ENCODE assay signal across 22 mouse cellular contexts in genomic region chr19:4330603-4331002, GRCm38 (mm10). TPM values are rescaled to one million over a fixed set of nuclear protein-coding genes. Genes with fewer than 3 reads are reported as not detected.
DNase-seq lines count a peak whose midpoint lies in the region; ATAC-seq and TF ChIP-seq lines count a peak whose summit lies in the region.
"Had no signal": no experiment of that assay in that cellular context is flagged by ENCODE, and none has a peak within 500 bp of the region (broad histone marks: within the 10 kb centered on the region; RNA-seq: fewer than 3 reads in every experiment).

No protein-coding gene starts in this region.

- peaks cover 38% of the 10 kb centered on the region for H3K36me3 ChIP-seq in liver, adult 2 months (ENCODE audit: control insufficient read depth, insufficient read depth, low read length)
- H3K36me3 ChIP-seq in liver, postnatal 0 days (replicated peaks; ENCODE audit: insufficient read depth, low read length): peaks cover 47% of the 10 kb centered on the region
- peaks cover 20% of the 10 kb centered on the region for H3K36me3 ChIP-seq in intestine, embryonic 16.5 days (ENCODE audit: control insufficient read depth, insufficient read depth, low read length)
- peaks cover 46% of the 10 kb centered on the region for H3K36me3 ChIP-seq in neural tube, embryonic 15.5 days

- no peak for TF ChIP-seq CTCF in liver, adult 2 months (IDR thresholded peaks at IDR 0.05; ENCODE audit: low read depth, low read length)
- TF ChIP-seq CTCF in liver, postnatal 0 days (IDR thresholded peaks at IDR 0.05; ENCODE audit: low read depth): no peak

- ATAC-seq in liver, postnatal 0 days: no peak
- ATAC-seq in intestine, embryonic 16.5 days: no peak
- no peak for ATAC-seq in neural tube, embryonic 15.5 days (ENCODE audit: low FRiP score)
- ATAC-seq: CD4-positive, CD25-positive, alpha-beta regulatory T cell, adult 4 months; forebrain, embryonic 13.5 days; forebrain, embryonic 16.5 days; Patski had no signal

- no peaks in the 10 kb centered on the region for H3K27me3 ChIP-seq in liver, adult 2 months (ENCODE audit: control insufficient read depth, insufficient read depth, low read length)
- no peaks in the 10 kb centered on the region for H3K27me3 ChIP-seq in liver, postnatal 0 days (ENCODE audit: insufficient read depth, low read length)
- no peaks in the 10 kb centered on the region for H3K27me3 ChIP-seq in intestine, embryonic 16.5 days (replicated peaks; ENCODE audit: control insufficient read depth, insufficient read depth, low read length)
- no peaks in the 10 kb centered on the region for H3K27me3 ChIP-seq in neural tube, embryonic 15.5 days (replicated peaks)
- H3K27me3 ChIP-seq: forebrain, embryonic 13.5 days; heart, embryonic 13.5 days; hindbrain, embryonic 12.5 days; hindbrain, embryonic 15.5 days; Patski had no signal

- TF ChIP-seq EP300 in liver, postnatal 0 days (IDR thresholded peaks at IDR 0.05; ENCODE audit: low read depth): no peak

- WGBS in liver, adult 2 months: 6% methylated on average over 2 of the region's 2 CpGs
- 57% methylated on average over 2 of the region's 2 CpGs for WGBS in liver, postnatal 0 days (ENCODE audit: insufficient replicate concordance)
- WGBS in intestine, embryonic 16.5 days: 62% methylated on average over 2 of the region's 2 CpGs
- WGBS in neural tube, embryonic 15.5 days: 94% methylated on average over 2 of the region's 2 CpGs

- H3K4me2 ChIP-seq in liver, postnatal 0 days (ENCODE audit: low read depth, low read length): no peak overlapping the region
- H3K4me2 ChIP-seq in intestine, embryonic 16.5 days (ENCODE audit: low read depth, low read length): peak overlapping the region; percentile 26
- no peak overlapping the region for H3K4me2 ChIP-seq in neural tube, embryonic 15.5 days
- H3K4me2 ChIP-seq: forebrain, embryonic 13.5 days; heart, embryonic 13.5 days; hindbrain, embryonic 12.5 days; hindbrain, embryonic 15.5 days had no signal

- intact Hi-C loops in gastrocnemius, postnatal 14 days (cut with DNase I; ENCODE audit: low total_unique reads): no loop called here

- H3K4me1 ChIP-seq in liver, adult 2 months (ENCODE audit: control insufficient read depth, insufficient read depth, low read length): peaks cover 28% of the 10 kb centered on the region
- peaks cover 33% of the 10 kb centered on the region for H3K4me1 ChIP-seq in liver, postnatal 0 days (ENCODE audit: insufficient read depth)
- H3K4me1 ChIP-seq in intestine, embryonic 16.5 days (ENCODE audit: control insufficient read depth, insufficient read depth, low read length): peaks cover 26% of the 10 kb centered on the region
- H3K4me1 ChIP-seq in neural tube, embryonic 15.5 days: peaks cover 38% of the 10 kb centered on the region

- H3K27ac ChIP-seq in liver, adult 2 months (replicated peaks; ENCODE audit: insufficient read depth, low read depth, low read length): peak overlapping the region; percentile 71
- no peak overlapping the region; the same call in 1 of the 2 replicates for H3K27ac ChIP-seq in liver, postnatal 0 days (ENCODE audit: low read depth)
- peak overlapping the region; percentile 75 for H3K27ac ChIP-seq in intestine, embryonic 16.5 days (ENCODE audit: low read length)
- no peak overlapping the region for H3K27ac ChIP-seq in neural tube, embryonic 15.5 days (replicated peaks)
- H3K27ac ChIP-seq: forebrain, embryonic 10.5 days; forebrain, embryonic 13.5 days; gastrocnemius, adult 2 months; heart, embryonic 13.5 days; hindbrain, embryonic 12.5 days; hindbrain, embryonic 15.5 days had no signal

- DNase-seq in liver, adult 2 months (ENCODE audit: extremely low read depth, low read depth, low spot score): peak; percentile 84
- DNase-seq in liver, postnatal 0 days: no peak
- DNase-seq in MEL-GATA-1-ER (ENCODE audit: extremely low read depth, low read depth): peak; percentile 19
- DNase-seq in gastrocnemius, postnatal 14 days: no peak
- DNase-seq: adrenal gland, postnatal 10 days; adrenal gland, postnatal 36 days; cerebellum, adult 18-20 months; cerebellum, adult 9-11 months; cerebellum, postnatal 25 days; gastrocnemius, adult 2 months; gastrocnemius, postnatal 25 days; heart, adult 18-20 months had no signal

- no peaks in the 10 kb centered on the region; the same call in 1 of the 2 replicates for H3K79me2 ChIP-seq in liver, adult 2 months (ENCODE audit: control insufficient read depth, insufficient read depth, low read length)

- H3K9ac ChIP-seq in liver, adult 2 months (ENCODE audit: low read depth, low read length): no peak overlapping the region
- H3K9ac ChIP-seq in liver, postnatal 0 days (replicated peaks): no peak overlapping the region
- H3K9ac ChIP-seq in intestine, embryonic 16.5 days (ENCODE audit: low read depth, low read length): no peak overlapping the region
- no peak overlapping the region for H3K9ac ChIP-seq in neural tube, embryonic 15.5 days (replicated peaks)
- H3K9ac ChIP-seq: forebrain, embryonic 13.5 days; heart, embryonic 13.5 days; hindbrain, embryonic 12.5 days; hindbrain, embryonic 15.5 days had no signal

- no peak overlapping the region for H3K4me3 ChIP-seq in liver, adult 2 months (ENCODE audit: insufficient read depth, low read depth, low read length)
- H3K4me3 ChIP-seq in liver, postnatal 0 days (ENCODE audit: low read depth, low read length): no peak overlapping the region
- H3K4me3 ChIP-seq in intestine, embryonic 16.5 days (ENCODE audit: low read length): no peak overlapping the region
- no peak overlapping the region for H3K4me3 ChIP-seq in neural tube, embryonic 15.5 days (replicated peaks)
- H3K4me3 ChIP-seq: forebrain, embryonic 10.5 days; forebrain, embryonic 13.5 days; heart, embryonic 13.5 days; hindbrain, embryonic 12.5 days; hindbrain, embryonic 15.5 days had no signal

- H3K9me3 ChIP-seq in liver, postnatal 0 days (ENCODE audit: low read length): no peaks in the 10 kb centered on the region
- no peaks in the 10 kb centered on the region for H3K9me3 ChIP-seq in intestine, embryonic 16.5 days (ENCODE audit: control insufficient read depth, low read length)
- no peaks in the 10 kb centered on the region for H3K9me3 ChIP-seq in neural tube, embryonic 15.5 days (replicated peaks)
- H3K9me3 ChIP-seq: forebrain, embryonic 10.5 days; forebrain, embryonic 13.5 days; heart, embryonic 13.5 days; hindbrain, embryonic 12.5 days; hindbrain, embryonic 15.5 days had no signal

- TF ChIP-seq POLR2A in liver, adult 2 months (IDR thresholded peaks at IDR 0.05; ENCODE audit: extremely low read depth, insufficient read depth, low read length): no peak

RNA-seq across cellular contexts. Expression of gene Grk2, which starts 24.6 kb away (rescaled TPM):
- total RNA-seq in liver, adult 2 months (2014; rRNA removed): 11.3 and 16.4 TPM in 2 replicates
- 23.4 and 30.3 TPM in 2 replicates for polyA plus RNA-seq in liver, adult 2 months (2012; rRNA removed)
- 11.9 and 14.8 TPM in 2 replicates for polyA plus RNA-seq in liver, postnatal 0 days (2015; fragmentation: Nextera tagmentation; extraction: Ambion mirVana)
- 15.3 and 15.4 TPM in 2 replicates for polyA plus RNA-seq in intestine, embryonic 16.5 days (2015; fragmentation: Nextera tagmentation; extraction: Ambion mirVana)
- 26.2 and 31.3 TPM in 2 replicates for polyA plus RNA-seq in neural tube, embryonic 15.5 days (2015; fragmentation: Nextera tagmentation; extraction: Ambion mirVana)
- 10 to 100 TPM; 31.8 to 36.4 TPM for total RNA-seq in gastrocnemius, postnatal 14 days (2021)

RNA-seq across cellular contexts. Expression of gene Ankrd13d, which starts 47.7 kb away (rescaled TPM):
- total RNA-seq in liver, adult 2 months (2014; rRNA removed): 0.40 and 0.46 TPM in 2 replicates
- 0.27 and 0.60 TPM in 2 replicates for polyA plus RNA-seq in liver, adult 2 months (2012; rRNA removed)
- 0.54 and 0.92 TPM in 2 replicates for polyA plus RNA-seq in liver, postnatal 0 days (2015; fragmentation: Nextera tagmentation; extraction: Ambion mirVana)
- polyA plus RNA-seq in intestine, embryonic 16.5 days (2015; fragmentation: Nextera tagmentation; extraction: Ambion mirVana): 4.1 and 4.6 TPM in 2 replicates
- 63.0 and 75.4 TPM in 2 replicates for polyA plus RNA-seq in neural tube, embryonic 15.5 days (2015; fragmentation: Nextera tagmentation; extraction: Ambion mirVana)
- total RNA-seq in gastrocnemius, postnatal 14 days (2021): under 1 TPM; 0.62 to 0.90 TPM

Comparison
In these comparisons a context has a peak if more than half of its experiments do, and no peak if none do; other contexts are left out.
1. DNase-seq: peak in liver, adult 2 months (single experiment) and MEL-GATA-1-ER (single experiment); none in liver, postnatal 0 days (single experiment) and gastrocnemius, postnatal 14 days (single experiment).
2. H3K27ac ChIP-seq: peak in liver, adult 2 months (single experiment) and intestine, embryonic 16.5 days (single experiment); none in liver, postnatal 0 days (single experiment) and neural tube, embryonic 15.5 days (single experiment).
3. RNA of gene Ankrd13d, which starts 47.7 kb away (polyA plus RNA-seq): 63.0 to 75.4 TPM in neural tube, embryonic 15.5 days; 4.1 to 4.6 TPM in intestine, embryonic 16.5 days, 0.27 to 0.60 TPM in liver, adult 2 months and 0.54 to 0.92 TPM in liver, postnatal 0 days; every median in the first group is over 10 times any median in the second.